Mouse (Mus musculus) left cerebral cortex, adult 2 months (tissue): ENCODE results near the gene Rfxap. TPM values are rescaled to one million over a fixed set of nuclear protein-coding genes. Genes with fewer than 3 reads are reported as not detected.
"Not testable (repeated sequence)": the region's sequence is repeated elsewhere in the genome, so short reads cannot be mapped to it uniquely, and the experiment has no call there.

Experiments used
- DNase-seq, 2 experiments: peaks; one replicate each; pipeline ENCODE4 v3.0.0; 2021 to 2022; ENCODE audit warnings: low spot score in 2 of 2, mixed read lengths in 1 of 2; ENCODE audit errors: extremely low spot score in 1 of 2
- H3K27ac ChIP-seq: fragments of 200-600 bp; 2 replicates; pipeline ENCODE4 v1.8.1; 2022
- H3K4me3 ChIP-seq: fragments of 200-600 bp; 2 replicates; pipeline ENCODE4 v1.8.1; 2022
- CTCF ChIP-seq: fragments of 200-600 bp; IDR thresholded peaks from 2 replicates; pipeline ENCODE4 v1.8.1; 2022; ENCODE audit warnings: antibody characterized with exemption, mild to moderate bottlenecking, moderate library complexity
- intact Hi-C: fragments of 180-260 bp; cut with DNase I; formaldehyde crosslinking; loops from one replicate; pipeline ENCODE4 v1.15.1; 2025
- total RNA-seq, 2 experiments: library from RNA; stranded (reverse); gene quantifications; 2 replicates each; pipeline ENCODE4 v1.2.3; 2021

Rfxap gene
- total RNA-seq, 2 experiments from 2014 or later: 47.9 to 49.5 TPM

DNA sequence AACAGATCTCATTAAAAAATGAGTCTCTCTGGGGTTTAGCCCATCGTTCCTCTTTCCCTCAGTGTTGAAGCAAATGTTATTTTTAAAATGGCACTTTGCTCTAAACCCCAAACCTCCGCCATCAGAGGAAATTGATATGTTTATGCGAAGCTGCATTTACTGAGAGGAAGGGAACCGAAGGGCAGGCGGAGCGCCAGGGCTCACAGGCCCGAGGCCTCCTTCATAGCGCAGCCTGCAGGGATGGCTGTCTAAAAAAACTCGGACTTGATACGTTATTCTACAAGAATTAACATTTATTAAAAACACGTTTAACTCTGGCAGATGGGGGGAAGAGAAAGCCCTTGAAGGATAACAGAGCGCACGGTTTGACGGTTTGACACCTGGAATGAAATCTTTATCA, 41.6 kb downstream of the Rfxap start:
- DNase-seq: no peak
- no peak overlapping the region for H3K27ac ChIP-seq
- no peak overlapping the region for H3K4me3 ChIP-seq
- intact Hi-C loops: no loop called here
- no peak for TF ChIP-seq CTCF

DNA sequence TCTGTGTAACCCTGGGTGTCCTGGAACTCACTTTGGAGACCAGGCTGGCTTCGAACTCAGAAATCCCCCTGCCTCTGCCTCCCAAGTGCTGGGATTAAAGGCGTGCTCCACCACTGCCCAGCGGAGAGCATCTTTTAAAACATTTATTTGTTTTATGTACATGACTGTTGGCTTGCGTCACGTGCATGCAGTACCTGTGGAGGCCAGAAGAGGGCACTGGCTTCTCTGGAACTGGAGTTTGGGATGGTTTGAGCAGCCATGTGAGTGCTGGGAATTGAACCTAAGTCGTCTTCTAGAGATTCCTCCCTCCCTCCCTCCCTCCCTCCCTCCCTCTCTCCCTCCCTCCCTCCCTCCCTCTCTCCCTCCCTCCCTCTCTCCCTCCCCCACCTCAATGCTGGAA, 42.1 kb downstream of the Rfxap start:
- intact Hi-C loops, H3K27ac ChIP-seq, DNase-seq, H3K4me3 ChIP-seq: not testable (repeated sequence)
- TF ChIP-seq CTCF: peak; percentile 25

DNA sequence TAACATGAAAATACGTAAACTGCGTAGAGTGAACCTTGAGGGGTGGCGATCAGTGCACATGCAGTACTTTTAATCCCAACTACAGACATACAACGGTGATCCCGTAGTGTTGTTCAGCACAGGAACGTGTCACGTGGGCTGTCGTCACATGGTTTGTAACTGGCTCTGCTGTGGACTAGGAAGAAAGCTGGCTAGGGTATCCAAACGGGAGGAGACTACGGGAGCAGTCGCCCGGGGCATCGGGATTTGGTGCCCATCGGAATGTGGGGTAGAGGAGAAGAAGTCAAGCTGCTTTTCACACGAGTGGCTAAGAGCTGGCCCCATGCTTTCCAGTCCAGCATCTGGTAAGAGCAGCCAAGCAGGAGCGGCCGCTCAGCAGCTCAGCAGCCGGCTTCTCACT, 43.2 kb downstream of the Rfxap start:
- H3K27ac ChIP-seq: no peak overlapping the region

DNA sequence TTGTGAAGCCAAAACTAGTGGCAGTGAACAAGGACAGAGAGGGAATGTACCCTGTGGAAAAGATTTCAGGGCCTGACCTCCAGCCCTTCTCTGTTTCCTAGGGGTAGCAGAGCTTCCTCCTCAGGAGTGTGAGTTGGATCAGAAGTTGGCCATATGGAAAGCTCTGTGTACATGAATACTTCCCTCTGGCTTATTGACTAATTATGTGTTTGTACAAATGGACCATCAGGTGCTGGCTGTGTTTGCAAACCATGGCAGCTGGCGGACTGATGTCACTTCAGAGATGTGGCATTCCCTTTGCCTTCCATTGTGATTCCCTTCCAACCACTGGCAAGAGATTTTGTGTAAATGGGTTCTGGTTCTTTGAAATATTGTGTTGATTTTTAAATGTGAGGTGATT, 46.3 kb downstream of the Rfxap start:
- intact Hi-C loops: no loop called here
- Histone ChIP-seq H3K4me3 (no peak overlapping the region), H3K27ac (no peak overlapping the region)
- TF ChIP-seq CTCF: no peak
- DNase-seq: no peak

More for the DNA sequence above, 43.2 kb downstream of the Rfxap start:
- peak; percentile 22 to 37 for DNase-seq
- intact Hi-C loops: no loop called here
- TF ChIP-seq CTCF: no peak
- peak overlapping the region; percentile 31 for H3K4me3 ChIP-seq

DNA sequence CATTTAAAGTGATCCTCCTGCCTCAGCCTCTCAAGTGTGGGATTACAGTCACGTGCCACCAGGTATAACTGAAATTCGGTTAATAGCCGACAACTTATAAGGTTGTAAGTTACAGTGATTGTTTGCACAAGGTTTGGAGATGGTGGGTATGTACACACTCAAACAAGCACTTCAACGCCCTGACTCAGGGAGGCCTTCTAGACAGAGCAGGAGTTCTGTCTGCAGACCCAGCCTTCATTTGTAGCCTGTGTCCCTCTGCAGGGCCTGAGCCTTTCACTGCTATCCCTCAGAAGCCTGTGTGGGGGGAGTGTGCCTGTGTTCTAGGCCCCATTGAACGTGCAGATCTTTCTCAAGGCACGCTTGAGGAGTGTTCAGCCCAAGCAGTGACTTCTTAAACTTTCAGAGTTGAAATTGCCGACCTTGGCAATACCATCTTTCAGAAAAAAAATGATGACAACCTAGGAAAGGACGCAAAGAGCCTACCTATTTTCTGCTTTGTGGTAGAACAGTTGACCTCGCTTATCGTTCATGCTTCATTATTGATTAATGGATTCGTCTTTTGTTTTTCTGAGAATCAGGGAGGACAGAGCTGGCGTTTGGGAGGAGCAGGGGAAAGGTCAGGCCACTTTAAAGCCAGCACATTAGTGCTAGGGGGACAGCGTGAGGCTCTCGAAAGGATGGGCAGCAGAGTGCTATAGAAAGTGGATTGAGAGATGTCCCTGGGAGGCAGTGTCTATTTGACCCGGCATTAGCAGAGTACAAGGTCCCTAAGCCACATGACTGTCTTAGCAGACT, 47.1 kb downstream of the Rfxap start:
- DNase-seq: no peak
- TF ChIP-seq CTCF: no peak
- Histone ChIP-seq H3K27ac (no peak overlapping the region), H3K4me3 (no peak overlapping the region)
- intact Hi-C loops: no loop called here

DNA sequence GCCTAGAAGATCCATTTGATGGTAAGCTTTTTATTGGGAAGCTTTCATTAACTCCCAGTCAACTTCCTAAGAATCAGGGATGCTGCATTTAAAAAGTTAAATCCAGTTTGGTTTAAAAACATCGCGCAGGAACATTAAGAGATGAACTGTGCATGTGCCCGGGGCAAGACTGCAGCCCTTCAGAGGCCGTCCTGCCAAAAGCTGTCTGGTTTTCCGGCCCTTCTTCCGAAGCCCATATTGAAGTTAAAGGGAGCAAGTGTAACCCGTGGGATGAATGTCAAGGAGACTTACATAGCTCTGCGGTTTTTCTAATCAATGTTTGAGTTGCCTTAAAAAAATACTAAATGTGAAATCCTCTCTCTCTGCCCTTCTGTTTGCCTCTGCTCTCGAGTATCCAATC, 48.4 kb downstream of the Rfxap start:
- DNase-seq: no peak
- intact Hi-C loops: loop anchor here (5.0 kb wide), 1 partner anchor 38 kb away; no protein-coding TSS in a partner anchor
- Histone ChIP-seq H3K4me3 (no peak overlapping the region), H3K27ac (no peak overlapping the region)
- no peak for TF ChIP-seq CTCF

DNA sequence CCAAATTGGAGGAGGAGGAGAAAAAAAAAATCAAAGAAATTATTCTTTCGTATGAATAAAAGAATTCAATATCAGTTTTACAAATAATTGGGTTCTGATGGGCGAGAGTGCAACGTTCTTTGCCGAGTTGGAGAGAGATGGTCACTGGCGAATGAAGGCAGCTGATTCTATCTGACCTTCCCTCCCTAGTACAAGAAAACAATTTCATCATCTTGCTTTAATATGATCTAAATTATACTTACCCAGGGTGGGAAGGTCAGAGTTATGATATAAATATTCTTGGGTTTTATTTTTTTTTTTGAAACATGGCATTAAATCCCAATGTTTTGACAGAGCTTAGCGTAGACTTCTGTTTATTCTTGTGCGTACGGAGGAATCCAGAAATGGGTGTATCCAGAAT, 50.1 kb downstream of the Rfxap start:
- H3K27ac ChIP-seq: no peak overlapping the region
- no peak for DNase-seq
- intact Hi-C loops: loop anchor here (2.0 to 5.0 kb wide), 2 partner anchors 23 to 40 kb away; partner anchors contain the start of genes Alg5 and Exosc8
- TF ChIP-seq CTCF: no peak
- no peak overlapping the region for H3K4me3 ChIP-seq

DNA sequence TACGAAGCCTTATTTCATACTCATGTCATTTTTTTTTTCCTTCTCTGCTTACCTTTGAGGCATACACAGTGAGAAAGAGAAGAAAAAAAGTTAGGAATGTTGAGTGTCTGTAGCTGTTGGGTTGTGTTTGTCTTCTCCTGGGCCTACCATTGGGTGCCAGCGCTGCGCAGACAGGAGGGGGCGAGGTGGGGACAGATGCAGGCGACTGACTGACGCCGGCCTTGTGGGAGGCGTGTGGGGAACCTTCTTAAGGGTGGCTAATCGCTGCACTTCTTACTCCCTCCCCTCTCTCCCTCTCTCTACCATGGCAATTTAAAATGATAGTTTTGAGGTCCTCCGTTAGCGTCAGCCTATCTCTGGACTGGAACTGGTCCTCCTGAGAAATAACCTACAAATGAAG, 51.5 kb downstream of the Rfxap start:
- DNase-seq: peak; percentile 42 to 55
- peak overlapping the region; percentile 74 for H3K4me3 ChIP-seq
- intact Hi-C loops: loop anchor here (2.0 to 5.0 kb wide), 2 partner anchors 21 to 41 kb away; partner anchors contain the start of genes Alg5 and Exosc8
- H3K27ac ChIP-seq: peak overlapping the region; percentile 82
- no peak; the same call in none of the 2 replicates for TF ChIP-seq CTCF

DNA sequence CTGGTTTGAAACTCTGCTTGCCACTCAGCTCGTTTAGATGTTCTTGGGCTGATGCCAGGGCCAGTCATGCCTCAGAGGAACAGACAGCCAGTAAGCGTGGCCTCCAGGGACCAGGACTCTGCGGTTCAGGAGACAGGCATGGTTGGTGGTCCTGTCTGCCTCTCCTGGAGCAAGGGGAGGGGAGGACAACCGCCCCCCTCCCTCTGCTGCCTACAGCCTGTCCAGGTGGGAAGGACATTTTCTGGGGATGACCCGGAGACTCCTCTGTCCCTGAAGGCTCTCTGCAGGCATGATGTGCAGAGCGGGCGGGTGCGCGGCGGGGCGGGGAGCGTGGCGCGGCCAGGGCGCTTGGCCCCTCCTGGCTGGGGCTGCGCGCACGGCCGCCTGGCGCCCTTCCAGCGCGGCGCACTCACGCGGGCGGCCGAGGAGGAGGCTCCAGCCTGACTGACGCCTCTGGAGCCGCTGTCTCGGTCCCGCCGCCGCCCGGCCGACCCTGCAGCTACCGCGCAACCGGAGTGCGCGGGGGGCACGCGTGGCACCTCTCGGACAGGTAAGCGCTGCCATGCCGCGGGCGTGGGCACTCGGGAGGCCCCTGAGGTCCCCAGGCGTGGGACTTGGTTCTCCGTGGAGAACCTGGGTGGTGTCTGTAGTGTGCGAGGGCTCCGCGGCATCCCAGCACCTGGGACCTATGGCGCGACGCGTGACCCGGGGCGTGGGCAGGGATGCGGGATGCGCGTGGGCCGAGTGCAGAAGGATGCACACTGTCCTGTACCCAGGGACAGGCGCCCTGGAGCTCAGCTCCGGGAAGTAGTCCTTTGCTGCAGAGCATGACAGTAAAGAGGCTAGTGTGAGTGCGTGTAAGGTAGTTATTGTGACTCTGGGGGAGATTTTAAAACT, 52.2 kb downstream of the Rfxap start, which contains the start of gene Smad9:
Gene Smad9, plus strand, starts transcription at position 438 of the 897 bp plus-strand sequence.
- peak within 1 kb of the TSS; percentile 74 for H3K4me3 ChIP-seq
- TF ChIP-seq CTCF: no peak; the same call in 1 of the 2 replicates
- peak; percentile 64 to 68 for DNase-seq
- H3K27ac ChIP-seq: peak within 1 kb of the TSS; percentile 82
- intact Hi-C loops: loop anchor here (2.0 to 5.0 kb wide), 3 partner anchors 21 to 51 kb away; partner anchors contain the start of genes Alg5, Exosc8 and Rfxap

DNA sequence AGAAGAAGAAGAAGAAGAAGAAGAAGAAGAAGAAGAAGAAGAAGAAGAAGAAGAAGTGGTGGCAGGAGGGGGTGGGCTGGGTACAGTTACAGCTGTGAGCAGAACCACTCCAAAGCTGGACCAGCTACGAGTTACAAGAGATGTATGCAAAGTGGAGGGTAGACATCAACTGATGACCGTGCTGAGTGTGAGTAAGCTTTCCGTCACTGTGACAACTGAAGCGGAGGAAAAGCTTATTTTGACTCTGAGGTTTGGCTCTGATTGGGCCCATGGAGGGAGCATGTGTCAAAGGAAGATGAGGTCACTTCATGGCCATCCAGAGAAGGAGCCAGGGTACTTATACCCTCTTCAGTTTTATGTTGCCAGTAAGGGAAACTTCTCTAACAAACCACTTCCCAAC, 54.2 kb downstream of the Rfxap start:
- intact Hi-C loops: no loop called here

More for the DNA sequence above, 54.2 kb downstream of the Rfxap start:
- Histone ChIP-seq H3K4me3 (no peak overlapping the region), H3K27ac (no peak overlapping the region)
- no peak for TF ChIP-seq CTCF
- no peak for DNase-seq

Other genes starting within 250 kb of the Rfxap start
- 10 to 100 TPM; 37.6 to 48.2 TPM for gene Supt20, start 115.0 kb downstream of the Rfxap start, total RNA-seq
- not detected for gene Gm21958, start 93.4 kb downstream of the Rfxap start, total RNA-seq
- gene Exosc8, start 72.4 kb downstream of the Rfxap start, total RNA-seq: 10 to 100 TPM; 34.3 to 37.3 TPM
- gene Alg5, start 72.3 kb downstream of the Rfxap start, total RNA-seq: 10 to 100 TPM; 17.7 to 18.0 TPM
- gene Smad9, start 52.2 kb downstream of the Rfxap start, total RNA-seq: 1 to 10 TPM; 7.8 to 9.4 TPM
- 10 to 100 TPM; 29.1 to 33.0 TPM for gene Sertm1, start 108.1 kb upstream of the Rfxap start, total RNA-seq
- 1 to 10 TPM; 2.0 to 2.2 TPM for gene Ccna1, start 247.7 kb upstream of the Rfxap start, total RNA-seq